Mouse (Mus musculus) spleen, adult 2 months (tissue): ENCODE data around the gene Ucp3. TPM values are rescaled to one million over a fixed set of nuclear protein-coding genes. Genes with fewer than 3 reads are reported as not detected.

Source experiments
- DNase-seq, 2 experiments: peaks; one replicate each; pipeline versions ENCODE4 v3.0.0 to v3.0.0-alpha.2; 2012 to 2021; ENCODE audit warnings: low spot score in 2 of 2, low read depth in 1 of 2
- H3K27ac ChIP-seq: fragments of 200-500 bp; 2 replicates; pipeline ENCODE4 v1.5.1; 2012; ENCODE audit warnings: low read length, inconsistent platforms; ENCODE audit not compliant: insufficient read depth
- H3K27me3 ChIP-seq: fragments of 200-500 bp; 2 replicates; pipeline ENCODE4 v1.6.1; 2012; ENCODE audit warnings: mild to moderate bottlenecking, moderate library complexity, low read length, inconsistent platforms; ENCODE audit not compliant: control insufficient read depth, insufficient read depth
- H3K36me3 ChIP-seq: fragments of 200-500 bp; 2 replicates; pipeline ENCODE4 v1.6.1; 2012; ENCODE audit warnings: mild to moderate bottlenecking, low read length, inconsistent platforms; ENCODE audit not compliant: control insufficient read depth, insufficient read depth
- H3K4me1 ChIP-seq: fragments of 200-500 bp; 2 replicates; pipeline ENCODE4 v1.6.1; 2011; ENCODE audit warnings: inconsistent platforms; ENCODE audit not compliant: control insufficient read depth, insufficient read depth, insufficient read length
- H3K4me3 ChIP-seq: fragments of 200-500 bp; 2 replicates; pipeline ENCODE4 v1.5.1; 2011; ENCODE audit warnings: mild to moderate bottlenecking, inconsistent platforms; ENCODE audit not compliant: insufficient read depth, insufficient read length; ENCODE audit errors: extremely low read depth
- CTCF ChIP-seq: fragments of 200-500 bp; IDR thresholded peaks from 2 replicates; pipeline ENCODE4 v1.5.1; 2011; ENCODE audit warnings: mild to moderate bottlenecking, inconsistent platforms; ENCODE audit not compliant: insufficient read depth, insufficient read length, insufficient replicate concordance; ENCODE audit errors: extremely low read depth
- POLR2A ChIP-seq: fragments of 200-500 bp; IDR thresholded peaks from 2 replicates; pipeline ENCODE4 v1.6.1; 2011; ENCODE audit warnings: low read depth, low read length, inconsistent platforms
- WGBS: fragments of 180-500 bp; shearing (Covaris S2); methylation state at CpG from one replicate; pipeline ENCODE4 v1.1.7; 2018; 5-methylcytosine and 5-hydroxymethylcytosine counted together
- polyA plus RNA-seq: library from polyadenylated mRNA; depleted of rRNA; stranded (reverse); fragments of >200 nt; gene quantifications from 2 replicates; pipeline ENCODE4 v1.2.3, GENCODE M21; 2012

Gene Ucp3
- polyA plus RNA-seq, 1 experiment, result 1.3 TPM

DNA sequence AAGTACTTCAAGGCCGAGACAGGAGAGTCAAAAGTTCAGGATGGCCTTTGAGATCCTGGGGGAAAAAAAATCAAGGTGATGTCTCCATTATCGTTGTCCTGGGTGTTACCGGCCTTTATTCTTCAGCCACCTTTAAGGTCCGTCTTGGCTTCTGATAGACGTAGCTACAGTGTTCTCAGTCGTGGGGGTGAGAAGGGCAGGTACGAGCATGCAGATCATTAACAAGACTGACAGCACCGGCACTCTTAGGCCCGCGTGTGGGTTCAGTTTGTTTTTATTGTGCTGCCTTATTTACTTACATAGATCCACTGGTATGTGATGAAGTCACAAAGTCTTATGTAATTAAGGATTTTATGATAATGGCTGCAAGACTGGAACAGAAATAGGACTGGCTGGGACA, 9.0 kb upstream of the Ucp3 start:
- Histone ChIP-seq H3K4me3 (no peak overlapping the region), H3K27ac (no peak overlapping the region), H3K27me3 (no peaks in the 10 kb centered on the region), H3K4me1 (no peaks in the 10 kb centered on the region; the same call in 1 of the 2 replicates), H3K36me3 (peaks cover 7% of the 10 kb centered on the region)
- TF ChIP-seq POLR2A (no peak), CTCF (no peak)
- DNase-seq, result no peak
- 94% methylated on average over 10 of the region's 10 CpGs for WGBS

DNA sequence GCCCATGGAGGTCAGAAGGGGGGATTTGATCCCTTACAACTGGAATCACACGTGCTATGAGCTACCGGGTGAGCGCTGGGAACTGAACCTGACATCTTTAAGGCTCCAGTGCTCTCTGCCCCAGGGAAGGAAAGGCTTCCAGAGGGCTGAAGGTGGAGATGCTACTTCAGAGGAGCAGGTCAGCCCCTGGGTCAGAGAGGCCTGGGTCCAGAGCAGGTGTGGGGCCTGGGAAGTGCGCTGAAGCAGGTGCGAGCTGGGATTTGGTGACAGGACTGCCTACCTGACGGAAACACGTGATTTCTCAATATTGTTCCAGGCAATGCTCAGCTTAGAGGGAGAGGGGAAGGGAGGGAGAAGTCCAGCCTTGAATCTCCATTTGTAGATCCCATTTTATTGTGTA, 8.5 kb upstream of the Ucp3 start:
- Histone ChIP-seq H3K27me3 (no peaks in the 10 kb centered on the region), H3K27ac (no peak overlapping the region), H3K4me1 (no peaks in the 10 kb centered on the region; the same call in 1 of the 2 replicates), H3K4me3 (no peak overlapping the region), H3K36me3 (peaks cover 10% of the 10 kb centered on the region)
- no peak for TF ChIP-seq POLR2A
- TF ChIP-seq CTCF, result no peak
- no peak for DNase-seq
- WGBS, result 98% methylated on average over 7 of the region's 7 CpGs

DNA sequence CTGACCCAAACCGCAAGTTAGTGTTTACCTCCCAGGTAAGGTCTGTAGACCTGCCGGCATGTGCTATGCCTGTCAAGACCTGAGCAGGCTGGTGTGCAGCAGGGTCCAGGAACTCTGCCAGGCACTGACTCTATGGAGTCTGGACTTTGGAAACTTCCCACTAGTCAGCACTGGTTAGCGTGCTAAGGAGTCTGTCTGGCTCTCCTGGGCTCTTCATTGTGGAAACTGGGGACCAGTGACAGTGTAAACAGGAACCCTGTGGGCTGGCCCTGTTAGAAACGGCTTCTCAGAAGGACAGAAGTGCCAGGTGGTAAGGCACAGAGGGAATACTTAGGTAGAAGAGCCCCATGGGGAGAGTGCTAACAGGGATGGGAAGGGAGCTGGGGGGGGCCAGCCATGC, 7.5 kb upstream of the Ucp3 start:
- TF ChIP-seq POLR2A (no peak), CTCF (no peak)
- H3K27ac ChIP-seq, result peak overlapping the region; percentile 62; the same call in 1 of the 2 replicates
- H3K27me3 ChIP-seq, result no peaks in the 10 kb centered on the region
- H3K4me1 ChIP-seq, result no peaks in the 10 kb centered on the region; the same call in 1 of the 2 replicates
- 66% methylated on average over 4 of the region's 4 CpGs for WGBS
- no peak for DNase-seq
- peaks cover 8% of the 10 kb centered on the region for H3K36me3 ChIP-seq
- no peak overlapping the region for H3K4me3 ChIP-seq

DNA sequence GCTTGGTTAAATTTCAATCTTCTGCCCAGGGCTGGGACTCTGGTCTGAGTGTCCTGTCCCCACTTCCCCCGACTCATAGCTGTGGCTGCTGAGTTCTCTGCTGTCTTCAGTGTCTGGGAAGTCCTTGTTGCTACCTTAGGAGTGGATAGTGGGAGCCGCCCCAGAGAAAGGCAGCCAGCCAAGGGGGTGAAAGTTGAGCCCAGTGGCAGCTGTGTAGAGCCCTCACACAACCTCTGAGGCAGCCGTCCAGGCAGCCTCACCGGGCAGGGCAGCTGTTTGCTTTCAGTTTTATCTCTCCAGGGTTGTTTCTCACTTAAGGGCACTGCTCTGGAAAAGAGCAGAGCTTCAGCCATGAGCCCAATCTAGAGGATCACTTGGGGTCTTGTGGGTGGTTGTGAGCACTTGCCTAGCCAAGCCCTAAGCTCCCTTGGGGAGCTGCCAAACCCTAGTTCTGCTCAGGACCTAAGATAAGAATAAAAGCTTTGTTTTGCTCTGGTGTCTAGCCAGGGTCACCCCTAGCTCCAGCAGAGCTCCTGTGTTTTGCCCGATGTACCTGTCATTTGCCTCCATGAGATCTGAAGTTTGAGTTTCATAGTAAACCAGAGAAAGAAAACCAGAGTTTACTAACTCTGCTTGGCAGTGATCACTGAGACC, 7.0 kb upstream of the Ucp3 start:
- 31% methylated on average over 5 of the region's 5 CpGs for WGBS
- no peak for DNase-seq
- no peak overlapping the region for H3K4me3 ChIP-seq
- no peaks in the 10 kb centered on the region; the same call in 1 of the 2 replicates for H3K4me1 ChIP-seq
- H3K27me3 ChIP-seq, result no peaks in the 10 kb centered on the region
- TF ChIP-seq POLR2A, result no peak
- no peak for TF ChIP-seq CTCF
- H3K27ac ChIP-seq, result peak overlapping the region; percentile 62; the same call in 1 of the 2 replicates
- peaks cover 10% of the 10 kb centered on the region for H3K36me3 ChIP-seq

DNA sequence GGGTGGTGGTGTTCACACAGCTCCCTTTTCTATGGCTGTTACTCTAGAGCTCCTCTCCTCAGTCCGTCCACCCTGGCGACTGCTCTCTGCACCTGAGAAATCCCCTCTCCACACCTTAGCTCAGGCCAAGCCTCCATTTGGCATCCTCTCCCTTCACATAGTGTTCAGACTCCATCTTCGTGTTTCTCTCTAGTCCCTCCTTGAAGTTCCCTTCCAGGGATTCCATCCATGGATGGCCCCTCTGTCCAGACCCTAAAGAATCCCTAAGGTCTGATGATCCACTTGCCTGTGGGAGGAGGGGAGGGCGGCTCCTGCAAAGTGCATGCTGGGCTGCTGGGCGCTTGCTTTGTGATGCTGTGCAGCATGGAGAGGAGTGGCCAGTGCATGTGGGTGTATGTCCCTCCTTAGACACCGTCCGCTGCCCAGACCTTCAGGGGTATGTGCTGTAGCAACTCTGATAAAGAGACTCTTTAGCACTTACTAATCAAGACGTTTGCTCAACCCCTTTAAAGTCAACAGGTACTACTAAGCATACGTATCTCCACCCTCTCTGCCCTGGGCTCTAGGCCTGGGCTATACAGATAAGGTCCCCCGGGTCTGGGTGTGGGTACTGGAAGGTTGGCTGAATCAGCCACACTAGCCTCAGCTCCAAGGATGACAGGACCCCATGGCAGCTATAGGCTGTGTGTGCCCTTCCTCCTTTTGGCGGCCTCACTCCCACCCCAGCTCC, 5.8 kb upstream of the Ucp3 start:
- 83% methylated on average over 11 of the region's 11 CpGs for WGBS
- H3K36me3 ChIP-seq, result peaks cover 10% of the 10 kb centered on the region
- peak overlapping the region; percentile 77 for H3K27ac ChIP-seq
- H3K27me3 ChIP-seq, result no peaks in the 10 kb centered on the region
- DNase-seq, result no peak
- TF ChIP-seq POLR2A, result no peak
- no peak for TF ChIP-seq CTCF
- peak overlapping the region; percentile 28 for H3K4me3 ChIP-seq
- H3K4me1 ChIP-seq, result no peaks in the 10 kb centered on the region

DNA sequence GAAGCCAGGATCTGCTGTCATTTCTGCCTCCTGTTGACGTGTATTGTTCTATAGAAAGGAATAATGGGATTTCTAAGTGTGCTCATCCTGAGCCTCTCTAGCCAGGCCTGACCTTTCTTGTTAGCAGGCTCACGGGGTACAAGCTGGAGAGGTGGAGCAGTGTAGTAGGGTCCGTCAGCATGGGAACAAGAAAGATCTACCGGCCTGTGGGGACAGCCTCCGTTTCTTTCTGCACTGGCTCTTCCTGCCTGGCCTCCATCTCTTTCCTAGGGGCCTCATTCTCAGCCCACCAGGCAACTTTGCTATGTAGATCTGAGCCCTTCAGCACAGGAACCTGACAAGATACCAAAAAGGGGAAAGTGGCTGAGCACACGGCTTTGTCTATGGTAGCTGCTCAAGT, 4.0 kb upstream of the Ucp3 start:
- Histone ChIP-seq H3K4me3 (no peak overlapping the region), H3K4me1 (no peaks in the 10 kb centered on the region), H3K27me3 (no peaks in the 10 kb centered on the region), H3K27ac (no peak overlapping the region), H3K36me3 (peaks cover 10% of the 10 kb centered on the region)
- WGBS, result 95% methylated on average over 6 of the region's 6 CpGs
- no peak for TF ChIP-seq POLR2A
- TF ChIP-seq CTCF, result no peak
- DNase-seq, result no peak

DNA sequence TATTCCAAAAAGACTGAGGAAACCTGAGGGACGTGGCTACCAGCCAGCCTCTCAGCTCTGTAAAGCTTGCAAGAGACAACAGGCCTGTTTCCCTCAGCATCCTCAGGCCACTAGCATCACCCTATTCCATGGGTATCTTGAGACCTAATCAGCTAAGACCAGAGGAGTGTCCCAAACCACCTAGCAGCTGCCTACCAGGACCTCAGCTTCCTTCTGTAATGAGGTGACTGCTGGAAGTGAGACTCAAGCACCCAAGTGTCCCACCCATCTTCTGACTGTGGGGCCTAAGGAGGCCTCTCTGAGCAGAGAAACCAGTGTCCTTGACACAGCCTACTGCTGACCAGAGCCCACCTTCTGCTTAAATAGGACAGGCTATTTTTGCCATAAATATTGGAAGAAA, 3.3 kb upstream of the Ucp3 start:
- Histone ChIP-seq H3K27ac (no peak overlapping the region), H3K4me1 (no peaks in the 10 kb centered on the region), H3K4me3 (no peak overlapping the region), H3K36me3 (peaks cover 7% of the 10 kb centered on the region), H3K27me3 (no peaks in the 10 kb centered on the region)
- TF ChIP-seq POLR2A (no peak), CTCF (no peak)
- DNase-seq, result no peak
- 94% methylated on average over 1 of the region's 1 CpGs for WGBS
